ENCODE assay signal across 8 mouse cellular contexts in the genomic region with DNA sequence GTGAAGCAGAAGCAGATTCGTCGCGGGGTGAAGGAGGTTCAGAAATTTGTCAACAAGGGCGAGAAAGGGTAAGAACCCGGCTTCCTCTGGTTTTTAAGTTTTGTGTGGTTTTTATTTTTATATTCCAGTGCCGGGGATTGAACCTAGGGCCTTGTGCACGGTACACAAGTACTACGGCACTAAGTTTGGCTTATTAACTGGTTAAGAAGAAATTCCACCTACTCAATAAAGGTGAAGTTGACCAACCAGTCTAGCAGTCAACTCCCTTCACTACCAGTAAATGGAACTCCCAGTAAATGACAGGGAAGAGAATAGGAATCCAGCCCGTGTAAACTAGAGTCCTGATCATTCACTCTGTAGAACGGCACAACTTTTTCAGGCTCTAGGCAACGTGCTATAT. TPM values are rescaled to one million over a fixed set of nuclear protein-coding genes. Genes with fewer than 3 reads are reported as not detected.
DNase-seq lines count a peak whose midpoint lies in the region; ATAC-seq and TF ChIP-seq lines count a peak whose summit lies in the region.

No protein-coding gene starts in this region.

- no peak for ATAC-seq in cerebellum, adult (ENCODE audit: insufficient number of reproducible peaks, low FRiP score, low TSS enrichment)
- no peak for ATAC-seq in neural tube, embryonic 11.5 days (ENCODE audit: insufficient read depth, low FRiP score, low TSS enrichment)
- ATAC-seq in limb, embryonic 14.5 days (ENCODE audit: low FRiP score, low read depth), result no peak
- ATAC-seq in stomach, embryonic 15.5 days (ENCODE audit: insufficient read depth, low FRiP score, low read depth), result no peak

- no peak for TF ChIP-seq POLR2A in cerebellum, adult 2 months (IDR thresholded peaks at IDR 0.05; ENCODE audit: borderline replicate concordance, insufficient read depth, low read length)
- TF ChIP-seq POLR2A in limb, embryonic 14.5 days (IDR thresholded peaks at IDR 0.05; ENCODE audit: borderline replicate concordance, extremely low read depth, insufficient read depth, insufficient read length), result no peak

- WGBS in cerebellum, adult 2 months, result 1% methylated on average over 11 of the region's 11 CpGs
- 3% methylated on average over 11 of the region's 11 CpGs for WGBS in neural tube, embryonic 11.5 days
- 1% methylated on average over 11 of the region's 11 CpGs for WGBS in limb, embryonic 14.5 days
- WGBS in stomach, embryonic 15.5 days, result under 1% methylated on average over 11 of the region's 11 CpGs

- H3K4me3 ChIP-seq in cerebellum, adult 2 months (replicated peaks; ENCODE audit: insufficient read depth, low read depth, low read length), result peak overlapping the region; percentile 91
- H3K4me3 ChIP-seq in neural tube, embryonic 11.5 days (ENCODE audit: low read depth, low read length), result peak overlapping the region; percentile 88
- peak overlapping the region; percentile 81 for H3K4me3 ChIP-seq in limb, embryonic 14.5 days (replicated peaks; ENCODE audit: low read length)
- peak overlapping the region; percentile 79 for H3K4me3 ChIP-seq in stomach, embryonic 15.5 days (replicated peaks)

- H3K4me2 ChIP-seq in neural tube, embryonic 11.5 days (ENCODE audit: low read depth), result peak overlapping the region; percentile 85
- peak overlapping the region; percentile 70 for H3K4me2 ChIP-seq in limb, embryonic 14.5 days (replicated peaks; ENCODE audit: low read depth, low read length, severe bottlenecking)
- H3K4me2 ChIP-seq in stomach, embryonic 15.5 days, result peak overlapping the region; percentile 86

- H3K9me3 ChIP-seq in neural tube, embryonic 11.5 days (ENCODE audit: control insufficient read depth, low read length), result no peaks in the 10 kb centered on the region
- no peaks in the 10 kb centered on the region for H3K9me3 ChIP-seq in limb, embryonic 14.5 days (ENCODE audit: control insufficient read depth, low read length)
- H3K9me3 ChIP-seq in stomach, embryonic 15.5 days, result no peaks in the 10 kb centered on the region

- no peak overlapping the region for H3K27ac ChIP-seq in cerebellum, adult 2 months (ENCODE audit: insufficient read depth, low read length)
- no peak overlapping the region for H3K27ac ChIP-seq in neural tube, embryonic 11.5 days (ENCODE audit: low read depth, low read length)
- peak overlapping the region; percentile 44; the same call in 1 of the 2 replicates for H3K27ac ChIP-seq in limb, embryonic 14.5 days (replicated peaks; ENCODE audit: low read depth, low read length)
- peak overlapping the region; percentile 40; the same call in 1 of the 2 replicates for H3K27ac ChIP-seq in stomach, embryonic 15.5 days

- TF ChIP-seq CTCF in cerebellum, adult 2 months (IDR thresholded peaks at IDR 0.05; ENCODE audit: borderline replicate concordance, insufficient read depth, low read depth, low read length), result no peak

- H3K27me3 ChIP-seq in cerebellum, adult 2 months (ENCODE audit: control insufficient read depth, insufficient read depth, low read length), result no peaks in the 10 kb centered on the region
- H3K27me3 ChIP-seq in neural tube, embryonic 11.5 days (ENCODE audit: control insufficient read depth, insufficient read depth, low read length), result no peaks in the 10 kb centered on the region
- no peaks in the 10 kb centered on the region for H3K27me3 ChIP-seq in limb, embryonic 14.5 days (ENCODE audit: control insufficient read depth, insufficient read depth, low read length)
- no peaks in the 10 kb centered on the region for H3K27me3 ChIP-seq in stomach, embryonic 15.5 days (replicated peaks)

- H3K4me1 ChIP-seq in cerebellum, adult 2 months (ENCODE audit: control insufficient read depth, insufficient read depth, low read length), result no peaks in the 10 kb centered on the region; the same call in 1 of the 2 replicates
- H3K4me1 ChIP-seq in neural tube, embryonic 11.5 days (ENCODE audit: control insufficient read depth, insufficient read depth, low read length), result peaks cover 11% of the 10 kb centered on the region
- peaks cover 9% of the 10 kb centered on the region for H3K4me1 ChIP-seq in limb, embryonic 14.5 days (ENCODE audit: control insufficient read depth, insufficient read depth, low read length)
- H3K4me1 ChIP-seq in stomach, embryonic 15.5 days, result peaks cover 18% of the 10 kb centered on the region

- H3K36me3 ChIP-seq in neural tube, embryonic 11.5 days (ENCODE audit: control insufficient read depth, insufficient read depth, low read length), result peaks cover 14% of the 10 kb centered on the region
- peaks cover 33% of the 10 kb centered on the region for H3K36me3 ChIP-seq in limb, embryonic 14.5 days (ENCODE audit: control insufficient read depth, insufficient read depth, low read length)
- H3K36me3 ChIP-seq in stomach, embryonic 15.5 days, result peaks cover 33% of the 10 kb centered on the region

- H3K9ac ChIP-seq in neural tube, embryonic 11.5 days (ENCODE audit: low read length), result peak overlapping the region; percentile 89
- peak overlapping the region; percentile 76 for H3K9ac ChIP-seq in limb, embryonic 14.5 days (ENCODE audit: low read depth, low read length, severe bottlenecking)
- peak overlapping the region; percentile 63 for H3K9ac ChIP-seq in stomach, embryonic 15.5 days

- DNase-seq in cerebellum, adult 2 months, result no peak
- no peak for DNase-seq in neural tube, embryonic 11.5 days (ENCODE audit: low spot score)
- DNase-seq in neural tube, embryonic 10.5 days (ENCODE audit: extremely low spot score, low spot score), result no peak
- DNase-seq in limb, embryonic 14.5 days (ENCODE audit: low spot score), result no peak
- no peak for DNase-seq in left cerebral cortex, adult 18-20 months (ENCODE audit: low spot score in 2 of 2)
- no peak for DNase-seq in layer of hippocampus, postnatal 10 days (ENCODE audit: low spot score in 2 of 2)

RNA-seq across cellular contexts. Expression of a gene that starts 0.5 kb away (rescaled TPM):
- polyA plus RNA-seq in cerebellum, adult 2 months (2012; rRNA removed), result 45.2 and 48.4 TPM in 2 replicates
- polyA plus RNA-seq in neural tube, embryonic 11.5 days (2014; fragmentation: Nextera tagmentation; extraction: Ambion mirVana), result 155 and 168 TPM in 2 replicates
- 77.9 and 89.0 TPM in 2 replicates for polyA plus RNA-seq in limb, embryonic 14.5 days (2012; rRNA removed)
- 165 and 176 TPM in 2 replicates for polyA plus RNA-seq in limb, embryonic 14.5 days (2014; fragmentation: Nextera tagmentation; extraction: Ambion mirVana)
- 153 and 155 TPM in 2 replicates for polyA plus RNA-seq in stomach, embryonic 15.5 days (2015; fragmentation: Nextera tagmentation; extraction: Ambion mirVana)
- total RNA-seq in left cerebral cortex, adult 18-20 months (2021), result 10 to 100 TPM; 44.8 to 48.4 TPM
- total RNA-seq in layer of hippocampus, postnatal 10 days (2021), result 10 to 100 TPM; 56.9 to 60.4 TPM

RNA-seq across cellular contexts. Expression of a gene that starts 13.4 kb away (rescaled TPM):
- 101 and 103 TPM in 2 replicates for polyA plus RNA-seq in cerebellum, adult 2 months (2012; rRNA removed)
- 764 and 777 TPM in 2 replicates for polyA plus RNA-seq in neural tube, embryonic 11.5 days (2014; fragmentation: Nextera tagmentation; extraction: Ambion mirVana)
- 465 and 516 TPM in 2 replicates for polyA plus RNA-seq in limb, embryonic 14.5 days (2012; rRNA removed)
- polyA plus RNA-seq in limb, embryonic 14.5 days (2014; fragmentation: Nextera tagmentation; extraction: Ambion mirVana), result 480 and 522 TPM in 2 replicates
- polyA plus RNA-seq in stomach, embryonic 15.5 days (2015; fragmentation: Nextera tagmentation; extraction: Ambion mirVana), result 402 and 413 TPM in 2 replicates
- total RNA-seq in left cerebral cortex, adult 18-20 months (2021), result 100 to 1,000 TPM; 132 TPM
- 100 to 1,000 TPM; 238 to 239 TPM for total RNA-seq in layer of hippocampus, postnatal 10 days (2021)

RNA-seq across cellular contexts. Expression of a gene that starts 15.6 kb away (rescaled TPM):
- polyA plus RNA-seq in cerebellum, adult 2 months (2012; rRNA removed), result 62.3 and 72.9 TPM in 2 replicates
- polyA plus RNA-seq in neural tube, embryonic 11.5 days (2014; fragmentation: Nextera tagmentation; extraction: Ambion mirVana), result 51.2 and 52.6 TPM in 2 replicates
- polyA plus RNA-seq in limb, embryonic 14.5 days (2012; rRNA removed), result 49.3 and 57.9 TPM in 2 replicates
- polyA plus RNA-seq in limb, embryonic 14.5 days (2014; fragmentation: Nextera tagmentation; extraction: Ambion mirVana), result 57.4 and 59.7 TPM in 2 replicates
- polyA plus RNA-seq in stomach, embryonic 15.5 days (2015; fragmentation: Nextera tagmentation; extraction: Ambion mirVana), result 39.9 and 43.6 TPM in 2 replicates
- 10 to 100 TPM; 59.9 to 60.3 TPM for total RNA-seq in left cerebral cortex, adult 18-20 months (2021)
- total RNA-seq in layer of hippocampus, postnatal 10 days (2021), result 10 to 100 TPM; 54.8 to 55.1 TPM

RNA-seq across cellular contexts. Expression of a gene that starts 30.6 kb away (rescaled TPM):
- polyA plus RNA-seq in cerebellum, adult 2 months (2012; rRNA removed), result 15.3 and 16.7 TPM in 2 replicates
- polyA plus RNA-seq in neural tube, embryonic 11.5 days (2014; fragmentation: Nextera tagmentation; extraction: Ambion mirVana), result 12.2 and 13.5 TPM in 2 replicates
- 22.9 and 27.2 TPM in 2 replicates for polyA plus RNA-seq in limb, embryonic 14.5 days (2012; rRNA removed)
- 28.4 and 33.1 TPM in 2 replicates for polyA plus RNA-seq in limb, embryonic 14.5 days (2014; fragmentation: Nextera tagmentation; extraction: Ambion mirVana)
- polyA plus RNA-seq in stomach, embryonic 15.5 days (2015; fragmentation: Nextera tagmentation; extraction: Ambion mirVana), result 19.8 and 21.5 TPM in 2 replicates
- total RNA-seq in left cerebral cortex, adult 18-20 months (2021), result 10 to 100 TPM; 15.2 to 19.0 TPM
- 10 to 100 TPM; 14.1 to 15.5 TPM for total RNA-seq in layer of hippocampus, postnatal 10 days (2021)

RNA-seq across cellular contexts. Expression of a gene that starts 30.7 kb away (rescaled TPM):
- polyA plus RNA-seq in cerebellum, adult 2 months (2012; rRNA removed), result 3.8 and 4.1 TPM in 2 replicates
- 0.74 and 1.4 TPM in 2 replicates for polyA plus RNA-seq in neural tube, embryonic 11.5 days (2014; fragmentation: Nextera tagmentation; extraction: Ambion mirVana)
- polyA plus RNA-seq in limb, embryonic 14.5 days (2012; rRNA removed), result 13.0 and 15.0 TPM in 2 replicates
- 4.2 and 4.5 TPM in 2 replicates for polyA plus RNA-seq in limb, embryonic 14.5 days (2014; fragmentation: Nextera tagmentation; extraction: Ambion mirVana)
- polyA plus RNA-seq in stomach, embryonic 15.5 days (2015; fragmentation: Nextera tagmentation; extraction: Ambion mirVana), result 3.6 and 4.3 TPM in 2 replicates
- 1 to 10 TPM; 2.1 to 2.2 TPM for total RNA-seq in left cerebral cortex, adult 18-20 months (2021)
- 1 to 10 TPM in 1 of 2 experiments, under 1 TPM in 1; 0.98 to 1.3 TPM for total RNA-seq in layer of hippocampus, postnatal 10 days (2021)

Comparison
In these comparisons a context has a peak if more than half of its experiments do, and no peak if none do; other contexts are left out.
1. H3K27ac ChIP-seq: peak in limb, embryonic 14.5 days (single experiment) and stomach, embryonic 15.5 days (single experiment); none in cerebellum, adult 2 months (single experiment) and neural tube, embryonic 11.5 days (single experiment).
2. Peak in every context shown above with its lines, with median percentiles within 50 percentile points of each other: H3K4me3 ChIP-seq, H3K4me2 ChIP-seq and H3K9ac ChIP-seq.